Mouse (Mus musculus): Measurements from ENCODE around the gene S100a3.

- TF ChIP-seq CTCF (IDR thresholded peaks at IDR 0.05; ENCODE audit: low read depth) = peak; percentile 94
- no peak for TF ChIP-seq EP300 (optimal IDR thresholded peaks at IDR 0.05)
Measured at GRCm38 (mm10) chr3:90615415-90615814, 55.0 kb downstream of the S100a3 start.
